Mouse (Mus musculus) neutrophil, adult 5-6 weeks (primary cell): ENCODE results near the gene Gm14180. TPM values are rescaled to one million over a fixed set of nuclear protein-coding genes. Genes with fewer than 3 reads are reported as not detected.
"Not testable (repeated sequence)": the region's sequence is repeated elsewhere in the genome, so short reads cannot be mapped to it uniquely, and the experiment has no call there.

Experiments
- ATAC-seq: fragments of 151-379, 151-347 bp; 2 replicates; pipeline ENCODE4 v1.8.0; 2017; ENCODE audit warnings: mild to moderate bottlenecking, moderate TSS enrichment; ENCODE audit not compliant: insufficient number of reproducible peaks, poor library complexity, low FRiP score, severe bottlenecking; ENCODE audit errors: extremely low read depth
- total RNA-seq: library from RNA; stranded (forward); fragments of 200-1000 nt; gene quantifications from 2 replicates; pipeline ENCODE4 v1.2.3, GENCODE M21; 2017

Gene Gm14180
- not detected in 2 replicates for total RNA-seq

DNA sequence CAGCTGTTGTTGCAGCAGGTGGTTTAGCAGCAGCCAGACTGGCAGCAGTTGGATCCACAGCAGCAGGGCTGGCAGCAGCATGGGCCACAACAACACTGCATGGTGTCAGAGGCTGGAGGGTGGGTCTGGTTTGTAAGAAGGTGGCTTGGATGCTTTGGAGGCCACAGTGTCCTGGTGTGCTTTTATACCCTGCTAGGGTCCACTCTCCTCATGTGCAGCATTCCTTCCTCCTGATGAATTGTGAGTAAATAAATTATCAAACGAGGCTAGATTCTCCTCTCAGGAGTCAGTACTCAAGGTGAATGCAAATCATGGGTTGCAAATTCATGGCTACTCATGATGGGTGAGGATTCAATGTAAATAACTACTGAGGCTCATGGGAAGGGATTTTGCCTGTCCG, at the start of gene Gm14180:
Gene Gm14180 (minus strand): TSS at position 101 of the 400 bp plus-strand sequence.
- ATAC-seq, result no peak

GRCm38 (mm10) chr11:99780604-99781003, 46.5 kb upstream of the Gm14180 start, which contains the start of gene Krtap4-8:
Gene Krtap4-8 (minus strand): TSS chr11:99780704.
- ATAC-seq, result no peak

DNA sequence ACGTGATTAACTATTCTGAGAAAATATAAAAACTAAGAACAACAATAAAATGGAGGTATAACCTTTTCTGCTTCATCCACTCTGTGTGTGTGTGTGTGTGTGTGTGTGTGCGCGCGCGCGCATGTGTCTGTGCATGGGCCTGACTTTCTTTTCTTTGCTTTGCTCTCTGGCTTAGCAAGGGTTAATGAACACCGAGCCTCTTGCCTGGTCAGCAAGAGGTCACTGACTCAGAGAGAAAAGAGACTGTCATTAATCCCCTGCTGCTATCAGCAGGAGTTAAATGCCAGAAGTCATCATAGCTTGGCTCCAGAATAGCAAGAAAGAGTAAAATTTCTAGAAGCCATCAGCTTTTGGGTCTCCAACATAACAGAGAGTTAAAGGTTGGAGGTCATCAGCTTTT, 44.3 kb upstream of the Gm14180 start:
- no peak for ATAC-seq

DNA sequence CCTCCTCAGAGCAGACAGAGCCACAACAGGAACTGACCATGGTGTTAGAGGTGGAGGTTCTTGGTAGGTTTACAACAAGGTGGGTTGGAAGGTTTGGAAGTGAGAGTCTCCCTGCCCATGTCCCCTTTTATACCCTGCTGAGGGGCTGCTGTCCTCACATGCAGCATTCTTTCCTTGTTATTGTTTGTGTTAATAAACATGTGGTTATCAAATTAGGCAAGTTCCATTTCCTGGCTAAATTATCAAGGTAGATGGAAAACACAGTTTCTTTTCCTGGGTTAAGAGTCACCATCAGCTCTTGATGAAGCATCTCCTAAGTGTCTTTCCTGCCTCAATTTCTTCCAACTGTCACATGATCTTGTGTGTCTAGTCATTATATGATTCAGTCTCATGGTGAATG, 38.7 kb upstream of the Gm14180 start, which contains the start of gene Gm11595:
Gene Gm11595 (minus strand): TSS at position 101 of the 400 bp plus-strand sequence.
- ATAC-seq, result not testable (repeated sequence)

- ATAC-seq, result no peak
These were observed 34.3 kb upstream of the Gm14180 start for GRCm38 (mm10) chr11:99768410-99768809.

- ATAC-seq, result no peak
These were observed 24.8 kb upstream of the Gm14180 start for GRCm38 (mm10) chr11:99758877-99759276.

DNA sequence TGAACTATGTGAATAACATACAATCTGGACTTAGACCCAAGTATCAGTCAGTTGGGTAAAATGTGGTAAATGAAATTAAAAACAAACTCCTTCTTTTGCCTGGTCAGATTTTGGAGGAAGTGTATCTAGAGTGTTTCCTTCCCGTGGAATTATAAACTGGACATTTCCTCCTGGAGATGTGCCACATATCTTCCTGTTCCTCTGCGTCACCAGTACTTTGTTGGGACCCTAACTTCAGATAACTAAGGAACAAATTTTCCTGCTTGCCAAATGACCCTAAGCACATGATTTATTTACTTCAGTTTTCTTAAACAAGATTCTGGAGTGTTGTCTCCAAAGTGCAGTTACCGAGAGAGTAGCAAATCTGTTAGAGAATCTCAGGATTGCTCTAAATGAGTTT, 9.9 kb upstream of the Gm14180 start:
- no peak for ATAC-seq

- no peak for ATAC-seq
These were observed 10.0 kb downstream of the Gm14180 start for GRCm38 (mm10) chr11:99724061-99724460.

- no peak for ATAC-seq
These were observed 15.3 kb downstream of the Gm14180 start for GRCm38 (mm10) chr11:99718759-99719158.

DNA sequence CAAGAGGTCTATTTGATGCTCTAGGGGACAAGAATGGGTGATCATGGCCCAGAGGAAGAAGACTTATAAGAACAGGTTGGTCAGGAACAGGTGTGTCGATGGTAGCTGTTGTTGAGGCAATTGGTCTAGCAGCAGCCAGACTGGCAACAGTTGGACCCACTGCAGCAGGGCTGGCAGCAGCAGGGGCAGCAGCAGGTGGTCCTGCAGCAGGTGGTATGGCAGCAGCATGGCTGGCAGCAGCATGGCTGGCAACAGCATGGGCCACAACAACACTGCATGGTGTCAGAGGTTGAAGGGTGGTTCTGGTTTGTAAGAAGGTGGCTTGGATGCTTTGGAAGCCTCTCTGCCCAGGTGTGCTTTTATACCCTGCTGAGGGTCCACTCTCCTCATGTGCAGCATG, 43.6 kb downstream of the Gm14180 start, which contains the start of gene Gm14190:
Gene Gm14190 (minus strand): TSS at position 278 of the 400 bp plus-strand sequence.
- ATAC-seq, result no peak

DNA sequence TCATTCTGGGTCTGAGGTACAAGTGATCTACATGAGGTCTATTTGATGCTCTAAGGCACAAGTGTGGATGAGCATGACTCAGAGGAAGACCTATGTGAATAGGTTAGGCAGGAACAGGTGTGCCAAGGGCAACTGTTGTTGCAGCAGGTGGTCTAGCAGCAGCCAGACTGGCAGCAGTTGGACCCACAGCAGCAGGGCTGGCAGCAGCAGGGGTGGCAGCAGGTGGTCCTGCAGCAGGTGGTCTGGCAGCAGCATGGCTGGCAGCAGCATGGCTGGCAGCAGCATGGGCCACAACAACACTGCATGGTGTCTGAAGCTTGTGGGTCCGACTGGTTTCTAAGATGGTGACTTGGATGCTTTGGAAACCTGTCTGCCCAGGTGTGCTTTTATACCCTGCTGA, 48.9 kb downstream of the Gm14180 start:
- not testable (repeated sequence) for ATAC-seq

Other genes with a start within 250 kb of the Gm14180 start
- 1.5 and 2.9 TPM in 2 replicates for gene Krt23, start 241.2 kb downstream of the Gm14180 start, total RNA-seq
- gene Krt39, start 213.0 kb downstream of the Gm14180 start, total RNA-seq, result not detected in 2 replicates
- gene Krt40, start 191.1 kb downstream of the Gm14180 start, total RNA-seq, result not detected in 2 replicates
- gene Krtap3-3, start 183.4 kb downstream of the Gm14180 start, total RNA-seq, result not detected in 2 replicates
- not detected in 2 replicates for gene Krtap3-2, start 177.4 kb downstream of the Gm14180 start, total RNA-seq
- gene Gm11939, start 174.8 kb downstream of the Gm14180 start, total RNA-seq, result not detected in 2 replicates
- gene Krtap3-1, start 167.7 kb downstream of the Gm14180 start, total RNA-seq, result not detected in 2 replicates
- gene Krtap1-5, start 153.3 kb downstream of the Gm14180 start, total RNA-seq, result not detected in 2 replicates
- not detected in 2 replicates for gene Krtap1-4, start 150.6 kb downstream of the Gm14180 start, total RNA-seq
- not detected in 2 replicates for gene Krtap1-3, start 143.0 kb downstream of the Gm14180 start, total RNA-seq
- gene Krtap9-3, start 136.2 kb downstream of the Gm14180 start, total RNA-seq, result not detected in 2 replicates
- not detected in 2 replicates for gene Gm11938, start 131.0 kb downstream of the Gm14180 start, total RNA-seq
- not detected in 2 replicates for gene Gm11937, start 124.1 kb downstream of the Gm14180 start, total RNA-seq
- not detected in 2 replicates for gene Krtap2-4, start 119.4 kb downstream of the Gm14180 start, total RNA-seq
- gene Gm11562, start 113.9 kb downstream of the Gm14180 start, total RNA-seq, result not detected in 2 replicates
- gene Krtap4-1, start 106.1 kb downstream of the Gm14180 start, total RNA-seq, result not detected in 2 replicates
- not detected in 2 replicates for gene Krtap4-2, start 99.2 kb downstream of the Gm14180 start, total RNA-seq
- not detected in 2 replicates for gene Krtap4-7, start 90.2 kb downstream of the Gm14180 start, total RNA-seq
- gene Gm11555, start 84.1 kb downstream of the Gm14180 start, total RNA-seq, result not detected in 2 replicates
- gene Gm11563, start 75.3 kb downstream of the Gm14180 start, total RNA-seq, result not detected in 2 replicates
- not detected in 2 replicates for gene Krtap4-6, start 68.3 kb downstream of the Gm14180 start, total RNA-seq
- gene Gm14190, start 43.5 kb downstream of the Gm14180 start, total RNA-seq, result not detected in 2 replicates
- not detected in 2 replicates for gene Gm11595, start 38.6 kb upstream of the Gm14180 start, total RNA-seq
- not detected in 2 replicates for gene Krtap4-8, start 46.4 kb upstream of the Gm14180 start, total RNA-seq
- not detected in 2 replicates for gene Krtap4-9, start 50.9 kb upstream of the Gm14180 start, total RNA-seq
- not detected in 2 replicates for gene Gm11596, start 59.2 kb upstream of the Gm14180 start, total RNA-seq
- not detected in 2 replicates for gene Gm11569, start 64.6 kb upstream of the Gm14180 start, total RNA-seq
- not detected in 2 replicates for gene Gm11554, start 70.2 kb upstream of the Gm14180 start, total RNA-seq
- gene Krtap4-13, start 75.6 kb upstream of the Gm14180 start, total RNA-seq, result not detected in 2 replicates
- not detected in 2 replicates for gene Gm11564, start 81.4 kb upstream of the Gm14180 start, total RNA-seq
- not detected in 2 replicates for gene 2300003K06Rik, start 103.8 kb upstream of the Gm14180 start, total RNA-seq
- not detected in 2 replicates for gene Krtap4-16, start 117.3 kb upstream of the Gm14180 start, total RNA-seq
- gene Gm11568, start 123.6 kb upstream of the Gm14180 start, total RNA-seq, result not detected in 2 replicates
- not detected in 2 replicates for gene Gm11559, start 130.2 kb upstream of the Gm14180 start, total RNA-seq
- gene Krtap9-1, start 139.1 kb upstream of the Gm14180 start, total RNA-seq, result not detected in 2 replicates
- gene Gm11567, start 144.9 kb upstream of the Gm14180 start, total RNA-seq, result not detected in 2 replicates
- not detected in 2 replicates for gene Krtap31-1, start 173.6 kb upstream of the Gm14180 start, total RNA-seq
- not detected in 2 replicates for gene Gm11565, start 180.5 kb upstream of the Gm14180 start, total RNA-seq
- gene Krtap31-2, start 202.0 kb upstream of the Gm14180 start, total RNA-seq, result not detected in 2 replicates
- gene Krtap9-5, start 214.2 kb upstream of the Gm14180 start, total RNA-seq, result not detected in 2 replicates
- not detected in 2 replicates for gene Krtap29-1, start 244.8 kb upstream of the Gm14180 start, total RNA-seq